Mouse (Mus musculus): ENCODE data around the gene Fndc3b. TPM values are rescaled to one million over a fixed set of nuclear protein-coding genes. Genes with fewer than 3 reads are reported as not detected.

Fndc3b gene
- polyA plus RNA-seq, 1 experiment from 2014 or later, result 4.7 TPM

GRCm38 (mm10) chr3:27637046-27637661 lies 74.0 kb downstream of the Fndc3b start:
- H3K27ac ChIP-seq, result no peak overlapping the region
- 62% methylated on average over 6 of the region's 6 CpGs for WGBS (ENCODE audit: insufficient replicate concordance)
- DNase-seq (no peak), ATAC-seq (ENCODE audit: low read depth) (no peak)
- H3K36me3 ChIP-seq, result peaks cover 5% of the 10 kb centered on the region; the same call in 1 of the 2 replicates
- H3K9ac ChIP-seq, result no peak overlapping the region
- no peak overlapping the region for H3K4me2 ChIP-seq
- H3K27me3 ChIP-seq, result no peaks in the 10 kb centered on the region
- H3K9me3 ChIP-seq (replicated peaks), result no peaks in the 10 kb centered on the region
- H3K4me1 ChIP-seq (replicated peaks), result peaks cover 25% of the 10 kb centered on the region
- H3K4me3 ChIP-seq (replicated peaks), result no peak overlapping the region

DNA sequence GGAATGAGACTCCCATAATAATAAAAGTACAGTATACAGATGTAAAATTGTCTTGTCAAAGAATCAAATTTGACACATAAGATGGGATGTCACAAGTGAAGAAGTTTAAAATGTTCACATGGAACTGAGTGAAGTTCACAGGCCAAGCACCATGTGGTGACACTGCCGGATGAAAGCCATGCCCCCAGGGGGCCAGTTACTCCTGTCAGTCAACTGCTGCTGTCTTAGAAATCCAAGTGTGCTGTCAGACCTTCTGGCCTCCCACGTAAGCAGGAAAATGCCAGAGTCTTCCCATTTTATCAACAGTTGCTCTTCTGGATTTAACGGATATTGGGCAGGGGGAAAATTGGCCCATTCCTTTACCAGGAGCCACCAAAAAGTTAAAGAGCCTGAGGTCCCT lies 75.3 kb downstream of the Fndc3b start:
- Histone ChIP-seq H3K4me3 (replicated peaks) (no peak overlapping the region), H3K4me1 (replicated peaks) (peaks cover 27% of the 10 kb centered on the region), H3K36me3 (no peaks in the 10 kb centered on the region), H3K4me2 (no peak overlapping the region), H3K9ac (no peak overlapping the region), H3K9me3 (replicated peaks) (no peaks in the 10 kb centered on the region), H3K27ac (no peak overlapping the region), H3K27me3 (no peaks in the 10 kb centered on the region)
- ATAC-seq (ENCODE audit: low read depth) (no peak), DNase-seq (no peak)
- 62% methylated on average over 3 of the region's 3 CpGs for WGBS (ENCODE audit: insufficient replicate concordance)

GRCm38 (mm10) chr3:27632880-27633279 lies 78.2 kb downstream of the Fndc3b start:
- 48% methylated on average over 1 of the region's 1 CpGs for WGBS (ENCODE audit: insufficient replicate concordance)
- ATAC-seq (ENCODE audit: low read depth), result peak; percentile 71
- no peak overlapping the region for H3K4me2 ChIP-seq

GRCm38 (mm10) chr3:27631112-27631511 lies 80.0 kb downstream of the Fndc3b start:
- ATAC-seq (ENCODE audit: low read depth) (no peak), DNase-seq (no peak)
- Histone ChIP-seq H3K4me2 (no peak overlapping the region), H3K27me3 (no peaks in the 10 kb centered on the region), H3K27ac (no peak overlapping the region), H3K4me1 (replicated peaks) (peaks cover 24% of the 10 kb centered on the region), H3K9ac (no peak overlapping the region), H3K4me3 (replicated peaks) (no peak overlapping the region), H3K9me3 (replicated peaks) (no peaks in the 10 kb centered on the region), H3K36me3 (no peaks in the 10 kb centered on the region)
- 72% methylated on average over 7 of the region's 7 CpGs for WGBS (ENCODE audit: insufficient replicate concordance)

More at GRCm38 (mm10) chr3:27632880-27633279, 78.2 kb downstream of the Fndc3b start:
- H3K36me3 ChIP-seq, result no peaks in the 10 kb centered on the region
- peak; percentile 18 for DNase-seq
- no peaks in the 10 kb centered on the region for H3K27me3 ChIP-seq
- no peak overlapping the region for H3K27ac ChIP-seq
- no peaks in the 10 kb centered on the region for H3K9me3 ChIP-seq (replicated peaks)
- H3K9ac ChIP-seq, result no peak overlapping the region
- H3K4me3 ChIP-seq (replicated peaks), result no peak overlapping the region
- H3K4me1 ChIP-seq (replicated peaks), result peaks cover 22% of the 10 kb centered on the region

DNA sequence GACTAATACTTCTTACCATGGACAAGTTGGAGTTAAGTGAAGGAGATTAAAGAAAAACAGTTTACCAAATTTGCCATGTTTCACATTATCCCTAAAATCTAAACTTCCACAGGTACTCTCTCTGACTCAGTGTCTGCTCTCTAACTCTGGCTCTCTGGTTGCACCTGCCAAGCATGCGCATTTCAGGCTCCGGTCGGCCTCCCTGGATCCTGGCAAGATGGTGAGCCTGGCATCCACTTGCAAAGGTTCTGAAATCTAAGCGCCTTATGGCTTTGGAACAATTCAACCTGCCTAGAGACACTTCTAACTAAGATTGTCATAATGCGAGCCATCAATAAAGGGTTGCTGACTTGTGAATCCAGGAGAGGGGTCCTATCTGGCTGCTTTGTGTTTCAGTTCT lies 81.4 kb downstream of the Fndc3b start:
- H3K4me1 ChIP-seq (replicated peaks), result peaks cover 34% of the 10 kb centered on the region
- no peak for DNase-seq
- ATAC-seq (ENCODE audit: low read depth), result no peak
- H3K9me3 ChIP-seq (replicated peaks), result no peaks in the 10 kb centered on the region
- no peak overlapping the region for H3K9ac ChIP-seq
- no peak overlapping the region for H3K4me2 ChIP-seq
- H3K27me3 ChIP-seq, result no peaks in the 10 kb centered on the region
- H3K4me3 ChIP-seq (replicated peaks), result no peak overlapping the region
- H3K36me3 ChIP-seq, result no peaks in the 10 kb centered on the region
- WGBS (ENCODE audit: insufficient replicate concordance), result 79% methylated on average over 5 of the region's 5 CpGs
- no peak overlapping the region for H3K27ac ChIP-seq

- ATAC-seq (ENCODE audit: low read depth), result no peak
- no peak overlapping the region for H3K4me2 ChIP-seq
Measured at GRCm38 (mm10) chr3:27626301-27626700, 84.8 kb downstream of the Fndc3b start.

DNA sequence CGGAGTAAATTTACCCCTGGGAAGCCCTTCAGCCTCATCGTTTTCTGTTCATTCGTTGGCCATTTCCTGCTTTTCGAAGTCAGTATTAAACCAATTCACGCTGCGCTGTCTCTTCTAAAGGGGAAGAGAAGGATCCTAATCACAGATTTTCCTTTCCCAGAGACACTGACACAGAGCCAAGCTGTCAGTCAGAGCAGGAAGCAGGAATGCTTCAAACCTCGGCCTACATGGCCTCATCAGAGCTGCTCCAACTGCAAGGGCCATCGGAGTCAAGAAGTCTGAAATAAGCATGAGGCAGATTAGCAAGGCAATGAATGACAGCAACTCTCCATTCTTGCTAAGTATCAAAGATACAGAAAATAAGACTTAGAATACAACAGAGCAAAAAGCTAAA lies 85.5 kb downstream of the Fndc3b start:
- no peak overlapping the region for H3K4me3 ChIP-seq (replicated peaks)
- WGBS (ENCODE audit: insufficient replicate concordance), result 59% methylated on average over 8 of the region's 8 CpGs
- ATAC-seq (ENCODE audit: low read depth) (no peak), DNase-seq (no peak)
- H3K9ac ChIP-seq, result no peak overlapping the region
- H3K4me1 ChIP-seq (replicated peaks), result peaks cover 11% of the 10 kb centered on the region
- no peak overlapping the region for H3K4me2 ChIP-seq
- H3K27me3 ChIP-seq, result no peaks in the 10 kb centered on the region
- no peaks in the 10 kb centered on the region for H3K9me3 ChIP-seq (replicated peaks)
- no peaks in the 10 kb centered on the region for H3K36me3 ChIP-seq
- H3K27ac ChIP-seq, result no peak overlapping the region

More at GRCm38 (mm10) chr3:27626301-27626700, 84.8 kb downstream of the Fndc3b start:
- Histone ChIP-seq H3K27me3 (no peaks in the 10 kb centered on the region), H3K9me3 (replicated peaks) (no peaks in the 10 kb centered on the region), H3K4me3 (replicated peaks) (no peak overlapping the region), H3K4me1 (replicated peaks) (peaks cover 11% of the 10 kb centered on the region), H3K36me3 (no peaks in the 10 kb centered on the region), H3K9ac (no peak overlapping the region), H3K27ac (no peak overlapping the region)
- no peak for DNase-seq
- 66% methylated on average over 8 of the region's 8 CpGs for WGBS (ENCODE audit: insufficient replicate concordance)

DNA sequence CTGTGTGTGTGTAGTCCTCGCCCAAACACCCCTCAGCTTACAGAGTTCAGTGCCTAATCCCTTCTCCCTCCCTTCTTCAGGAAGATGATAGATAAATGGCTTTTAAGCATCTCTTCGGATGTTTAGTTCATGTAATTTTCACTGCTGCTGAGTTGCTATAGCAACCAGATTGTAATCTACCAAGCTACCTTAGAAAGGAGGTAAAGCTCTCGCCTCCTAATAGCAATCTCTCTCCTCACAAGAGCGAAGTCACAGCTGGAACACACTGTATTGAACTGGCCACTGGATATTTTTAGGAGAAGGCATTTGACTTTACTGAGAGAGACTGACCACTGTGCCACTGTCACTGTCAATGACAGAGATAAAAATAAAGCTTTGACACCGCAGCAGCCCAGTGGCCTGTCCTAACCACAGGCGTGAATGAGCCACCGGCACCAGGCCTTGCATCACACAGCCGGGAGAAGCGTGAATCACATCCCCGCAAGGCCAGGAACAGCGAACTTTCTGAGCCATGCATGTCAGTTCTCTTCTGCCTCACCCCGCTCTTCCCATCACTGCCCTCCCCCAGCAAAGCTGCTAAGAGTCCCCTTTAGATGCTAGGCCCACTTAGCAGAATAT lies 86.0 kb downstream of the Fndc3b start:
- H3K4me3 ChIP-seq (replicated peaks), result no peak overlapping the region
- H3K4me2 ChIP-seq, result no peak overlapping the region
- H3K9me3 ChIP-seq (replicated peaks), result no peaks in the 10 kb centered on the region
- no peak overlapping the region for H3K9ac ChIP-seq
- ATAC-seq (ENCODE audit: low read depth), result no peak
- 58% methylated on average over 12 of the region's 12 CpGs for WGBS (ENCODE audit: insufficient replicate concordance)
- no peaks in the 10 kb centered on the region for H3K27me3 ChIP-seq
- H3K27ac ChIP-seq, result no peak overlapping the region
- no peak for DNase-seq
- no peaks in the 10 kb centered on the region for H3K36me3 ChIP-seq
- peaks cover 11% of the 10 kb centered on the region for H3K4me1 ChIP-seq (replicated peaks)

DNA sequence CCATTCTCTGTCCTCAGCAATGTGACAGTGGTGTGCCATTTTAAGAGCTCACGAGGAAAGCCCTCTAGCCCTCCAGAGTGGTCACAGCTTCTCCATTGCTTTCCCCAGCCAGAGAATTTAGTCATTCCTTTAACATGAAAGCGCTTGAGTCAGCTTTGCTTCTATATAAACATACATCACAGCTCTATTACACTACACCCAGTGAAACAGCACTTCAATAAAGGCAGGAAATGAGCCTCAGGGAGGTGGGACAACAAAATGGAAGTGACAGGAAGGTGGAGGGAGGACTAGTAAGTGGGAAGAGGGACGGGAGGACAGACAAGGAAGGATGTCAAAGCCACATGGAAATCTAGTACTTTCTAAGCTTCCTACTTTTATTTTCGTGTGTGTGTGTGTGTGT lies 88.7 kb downstream of the Fndc3b start:
- 44% methylated on average over 4 of the region's 4 CpGs for WGBS (ENCODE audit: insufficient replicate concordance)
- H3K9me3 ChIP-seq (replicated peaks), result no peaks in the 10 kb centered on the region
- H3K4me1 ChIP-seq (replicated peaks), result peaks cover 24% of the 10 kb centered on the region
- no peak overlapping the region for H3K27ac ChIP-seq
- H3K4me2 ChIP-seq, result no peak overlapping the region
- DNase-seq (no peak), ATAC-seq (ENCODE audit: low read depth) (no peak)
- no peaks in the 10 kb centered on the region for H3K27me3 ChIP-seq
- no peak overlapping the region for H3K4me3 ChIP-seq (replicated peaks)
- H3K36me3 ChIP-seq, result no peaks in the 10 kb centered on the region
- H3K9ac ChIP-seq, result no peak overlapping the region

DNA sequence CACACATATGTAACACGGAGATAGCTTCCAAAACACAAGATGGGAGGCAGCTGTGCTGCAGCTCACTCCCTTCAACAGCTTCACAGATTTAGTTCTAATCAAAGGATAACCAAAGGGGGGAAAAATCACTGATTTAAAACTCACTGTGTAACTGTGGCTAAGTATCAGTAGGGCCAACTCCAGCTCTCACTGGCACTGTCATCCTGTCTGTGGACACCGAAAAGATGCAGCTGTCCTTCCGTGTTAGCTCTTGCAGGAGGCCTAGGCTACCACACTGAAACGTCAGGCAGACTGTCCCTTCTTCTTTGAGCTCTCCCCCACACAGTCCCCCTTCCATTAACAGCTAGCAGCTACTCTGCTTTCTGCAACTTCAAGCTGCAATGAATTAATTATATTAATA lies 89.9 kb downstream of the Fndc3b start:
- WGBS (ENCODE audit: insufficient replicate concordance), result 73% methylated on average over 4 of the region's 4 CpGs

GRCm38 (mm10) chr3:27617733-27618132 lies 93.4 kb downstream of the Fndc3b start:
- H3K27ac ChIP-seq, result peak overlapping the region; percentile 43; the same call in 1 of the 2 replicates
- DNase-seq (no peak), ATAC-seq (ENCODE audit: low read depth) (no peak)
- H3K36me3 ChIP-seq, result no peaks in the 10 kb centered on the region; the same call in 1 of the 2 replicates
- H3K4me2 ChIP-seq, result 0 out of 2 replicates have a peak overlapping the region, but pooled peaks have one; percentile 8
- WGBS (ENCODE audit: insufficient replicate concordance), result 30% methylated on average over 9 of the region's 9 CpGs
- H3K9me3 ChIP-seq (replicated peaks), result no peaks in the 10 kb centered on the region
- no peak overlapping the region for H3K9ac ChIP-seq
- H3K4me1 ChIP-seq (replicated peaks), result peaks cover 48% of the 10 kb centered on the region
- H3K4me3 ChIP-seq (replicated peaks), result no peak overlapping the region
- no peaks in the 10 kb centered on the region for H3K27me3 ChIP-seq

More for the DNA sequence above, 89.9 kb downstream of the Fndc3b start:
- DNase-seq (no peak), ATAC-seq (ENCODE audit: low read depth) (no peak)
- H3K27me3 ChIP-seq, result no peaks in the 10 kb centered on the region
- no peaks in the 10 kb centered on the region for H3K36me3 ChIP-seq
- H3K9ac ChIP-seq, result no peak overlapping the region
- no peaks in the 10 kb centered on the region for H3K9me3 ChIP-seq (replicated peaks)
- H3K4me3 ChIP-seq (replicated peaks), result no peak overlapping the region
- no peak overlapping the region for H3K27ac ChIP-seq
- no peak overlapping the region for H3K4me2 ChIP-seq
- peaks cover 36% of the 10 kb centered on the region for H3K4me1 ChIP-seq (replicated peaks)

DNA sequence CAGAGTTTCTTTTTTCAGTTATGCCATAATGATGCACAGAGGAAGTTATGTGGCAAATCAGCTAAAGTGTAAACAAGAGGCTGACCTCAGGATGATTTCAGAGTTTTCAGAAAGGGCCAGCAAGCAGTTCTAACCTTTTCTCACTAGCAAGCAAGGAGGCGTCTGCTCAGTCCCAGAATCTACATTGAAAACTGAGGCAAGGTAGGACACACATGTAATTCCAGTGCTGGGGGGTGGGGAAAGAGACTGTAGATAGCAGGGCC lies 93.9 kb downstream of the Fndc3b start:
- WGBS (ENCODE audit: insufficient replicate concordance), result 50% methylated on average over 1 of the region's 1 CpGs
- Histone ChIP-seq H3K27ac (peak overlapping the region; percentile 43; the same call in 1 of the 2 replicates), H3K4me1 (replicated peaks) (peaks cover 53% of the 10 kb centered on the region), H3K4me2 (no peak overlapping the region), H3K9me3 (replicated peaks) (no peaks in the 10 kb centered on the region), H3K36me3 (no peaks in the 10 kb centered on the region; the same call in 1 of the 2 replicates), H3K27me3 (no peaks in the 10 kb centered on the region), H3K4me3 (replicated peaks) (no peak overlapping the region), H3K9ac (no peak overlapping the region)
- ATAC-seq (ENCODE audit: low read depth) (no peak), DNase-seq (no peak)

All from liver, embryonic 13.5 days (tissue).